Mouse (Mus musculus) urinary bladder, postnatal 14 days (tissue): ENCODE measurements around the gene Gpr137b.
"Not testable (repeated sequence)": the region's sequence is repeated elsewhere in the genome, so short reads cannot be mapped to it uniquely, and the experiment has no call there.

Experiments used
- DNase-seq: peaks from one replicate; pipeline ENCODE4 v3.0.0; 2021; ENCODE audit warnings: low spot score

Gene Gpr137b

GRCm38 (mm10) chr13:13363536-13363935 is 30.3 kb downstream of the Gpr137b start:
- not testable (repeated sequence) for DNase-seq

- DNase-seq = not testable (repeated sequence)
These were observed 31.6 kb downstream of the Gpr137b start for GRCm38 (mm10) chr13:13362261-13362660.

DNA sequence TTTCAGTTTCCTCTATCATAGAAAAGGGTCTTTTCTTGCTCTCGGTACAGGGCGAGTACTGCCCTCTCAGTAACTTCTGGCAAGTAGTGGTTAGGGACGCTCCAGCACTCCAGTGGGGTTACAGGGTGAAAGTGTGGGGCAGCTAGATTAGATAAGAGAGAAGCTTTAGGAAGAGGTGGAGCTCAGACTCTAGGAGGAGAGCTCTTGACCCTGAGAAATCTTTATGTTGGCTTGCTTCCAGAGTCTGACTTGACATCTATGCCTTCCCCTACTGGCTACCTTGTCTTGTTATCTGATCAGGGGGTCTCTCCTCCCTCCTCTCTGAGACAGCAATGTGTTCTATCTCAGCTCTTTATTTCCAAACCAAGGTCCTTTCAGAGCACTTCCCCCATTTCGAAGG is 33.8 kb downstream of the Gpr137b start:
- DNase-seq = not testable (repeated sequence)

DNA sequence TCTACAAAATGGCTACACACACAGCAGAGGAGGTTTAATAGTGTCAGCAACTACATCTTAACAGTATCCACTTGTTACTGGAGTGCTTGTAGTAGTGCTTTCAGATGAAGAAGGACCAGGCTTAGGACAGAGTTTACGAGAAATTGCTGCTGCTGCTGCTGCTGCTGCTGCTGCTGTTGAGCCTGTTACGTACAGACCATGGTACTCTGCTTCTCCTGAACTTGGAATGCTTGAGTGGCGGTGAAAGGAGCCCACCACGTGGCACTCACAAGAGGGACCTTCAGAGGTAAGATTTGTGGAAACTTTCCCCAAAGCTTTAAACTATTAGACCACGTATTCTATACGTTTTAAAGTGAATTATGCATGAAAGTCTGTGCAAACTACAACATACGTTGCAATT is 35.2 kb downstream of the Gpr137b start:
- DNase-seq = not testable (repeated sequence)

- not testable (repeated sequence) for DNase-seq
These were observed 35.7 kb downstream of the Gpr137b start for GRCm38 (mm10) chr13:13358097-13358496.

- DNase-seq = not testable (repeated sequence)
These were observed 41.7 kb downstream of the Gpr137b start for GRCm38 (mm10) chr13:13352113-13352512.

GRCm38 (mm10) chr13:13350681-13351080 is 43.1 kb downstream of the Gpr137b start:
- DNase-seq = not testable (repeated sequence)

DNA sequence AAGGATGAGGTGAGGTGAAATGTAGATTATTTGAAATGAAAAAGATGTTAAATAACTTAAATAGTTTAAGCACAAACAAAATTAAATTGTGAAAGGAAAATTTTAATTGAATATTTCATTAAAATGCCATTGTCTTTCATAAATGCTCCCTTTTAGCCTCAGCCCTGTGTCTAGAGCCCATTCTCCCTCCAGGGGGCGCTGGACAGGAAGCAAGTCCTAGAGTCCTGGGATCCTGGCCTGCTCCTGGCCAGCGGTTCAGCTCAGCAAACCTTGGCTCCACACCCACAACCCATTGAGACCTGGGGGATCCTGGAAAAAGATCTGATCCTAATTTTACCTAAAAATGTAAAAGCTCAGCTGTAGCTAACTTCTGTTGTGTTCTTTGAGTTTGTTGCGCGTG is 44.5 kb downstream of the Gpr137b start:
- DNase-seq = peak; percentile 78

- DNase-seq = not testable (repeated sequence)
These were observed 46.0 kb downstream of the Gpr137b start for GRCm38 (mm10) chr13:13347634-13348412.

DNA sequence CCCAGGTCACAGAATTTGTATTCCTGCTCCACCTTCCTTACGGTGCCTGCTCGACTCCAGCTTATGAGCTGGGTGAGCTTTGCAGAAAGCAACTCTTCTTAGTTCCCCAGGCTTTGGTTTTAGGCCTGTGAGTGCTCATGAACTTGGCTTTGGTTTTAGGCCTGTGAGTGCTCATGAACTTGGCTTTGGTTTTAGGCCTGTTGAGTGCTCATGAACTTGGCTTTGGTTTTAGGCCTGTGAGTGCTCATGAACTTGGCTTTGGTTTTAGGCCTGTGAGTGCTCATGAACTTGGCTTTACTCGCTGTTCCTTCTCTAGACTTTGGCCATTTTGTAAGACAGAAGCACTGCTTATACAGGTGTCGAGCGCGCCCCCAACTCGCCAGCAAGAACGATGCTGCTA is 56.5 kb downstream of the Gpr137b start:
- DNase-seq = not testable (repeated sequence)

- peak; percentile 62 for DNase-seq
These were observed 64.9 kb downstream of the Gpr137b start for GRCm38 (mm10) chr13:13328876-13329275.
